In genomic region chr4:139245534-139245933, GRCm38 (mm10) we compare ENCODE assay signal across 15 mouse cellular contexts. TPM values are rescaled to one million over a fixed set of nuclear protein-coding genes. Genes with fewer than 3 reads are reported as not detected.
A peak's percentile ranks its signal among the peaks of the same experiment; 100 is the strongest.
DNase-seq lines count a peak whose midpoint lies in the region; ATAC-seq and TF ChIP-seq lines count a peak whose summit lies in the region.
"Had no signal": no experiment of that assay in that cellular context is flagged by ENCODE, and none has a peak within 500 bp of the region (broad histone marks: within the 10 kb centered on the region; RNA-seq: fewer than 3 reads in every experiment).

No protein-coding gene starts in this region.

- peak overlapping the region; percentile 28 for H3K4me3 ChIP-seq in gastrocnemius, adult 2 months
- H3K4me3 ChIP-seq in kidney, embryonic 14.5 days (ENCODE audit: low read length): no peak overlapping the region
- no peak overlapping the region for H3K4me3 ChIP-seq in embryonic facial prominence, embryonic 12.5 days
- H3K4me3 ChIP-seq in limb, embryonic 12.5 days (replicated peaks): no peak overlapping the region
- H3K4me3 ChIP-seq: myocyte had no signal

- 0 out of 2 replicates have a peak overlapping the region, but pooled peaks have one; percentile 1 for H3K9ac ChIP-seq in kidney, embryonic 14.5 days (ENCODE audit: low read depth, low read length)
- 0 out of 2 replicates have a peak overlapping the region, but pooled peaks have one; percentile 7 for H3K9ac ChIP-seq in embryonic facial prominence, embryonic 12.5 days
- no peak overlapping the region for H3K9ac ChIP-seq in limb, embryonic 12.5 days (replicated peaks)

- no peak for ATAC-seq in kidney, embryonic 14.5 days (ENCODE audit: low FRiP score, low TSS enrichment)
- ATAC-seq in embryonic facial prominence, embryonic 12.5 days (ENCODE audit: insufficient number of reproducible peaks, insufficient read depth, low FRiP score, low TSS enrichment): no peak
- no peak for ATAC-seq in limb, embryonic 12.5 days (ENCODE audit: insufficient number of reproducible peaks, insufficient read depth, low FRiP score, low TSS enrichment, low read depth)

- peaks cover 9% of the 10 kb centered on the region for H3K36me3 ChIP-seq in kidney, embryonic 14.5 days (ENCODE audit: control insufficient read depth, insufficient read depth, low read length)
- peaks cover 27% of the 10 kb centered on the region for H3K36me3 ChIP-seq in embryonic facial prominence, embryonic 12.5 days
- H3K36me3 ChIP-seq in limb, embryonic 12.5 days: peaks cover 27% of the 10 kb centered on the region

- H3K4me1 ChIP-seq in kidney, embryonic 14.5 days (ENCODE audit: control insufficient read depth, insufficient read depth, low read length): peaks cover 76% of the 10 kb centered on the region
- H3K4me1 ChIP-seq in embryonic facial prominence, embryonic 12.5 days: peaks cover 95% of the 10 kb centered on the region
- peaks cover 100% of the 10 kb centered on the region for H3K4me1 ChIP-seq in limb, embryonic 12.5 days (replicated peaks)

- no peaks in the 10 kb centered on the region for H3K27me3 ChIP-seq in kidney, embryonic 14.5 days (ENCODE audit: control insufficient read depth, insufficient read depth, low read length)
- H3K27me3 ChIP-seq in embryonic facial prominence, embryonic 12.5 days: no peaks in the 10 kb centered on the region
- H3K27me3 ChIP-seq in limb, embryonic 12.5 days: no peaks in the 10 kb centered on the region

- no peak overlapping the region for H3K4me2 ChIP-seq in kidney, embryonic 14.5 days (replicated peaks; ENCODE audit: low read depth, low read length)
- no peak overlapping the region for H3K4me2 ChIP-seq in embryonic facial prominence, embryonic 12.5 days (replicated peaks)
- H3K4me2 ChIP-seq in limb, embryonic 12.5 days: no peak overlapping the region

- no peak for TF ChIP-seq CTCF in gastrocnemius, adult 2 months (IDR thresholded peaks at IDR 0.05)

- no peaks in the 10 kb centered on the region for H3K9me3 ChIP-seq in kidney, embryonic 14.5 days (ENCODE audit: control insufficient read depth, low read length)
- H3K9me3 ChIP-seq in embryonic facial prominence, embryonic 12.5 days: no peaks in the 10 kb centered on the region
- H3K9me3 ChIP-seq in limb, embryonic 12.5 days: no peaks in the 10 kb centered on the region

- H3K27ac ChIP-seq in gastrocnemius, adult 2 months: peak overlapping the region; percentile 90
- H3K27ac ChIP-seq in kidney, embryonic 14.5 days (ENCODE audit: low read depth, low read length): no peak overlapping the region; the same call in 1 of the 2 replicates
- peak overlapping the region; percentile 78 for H3K27ac ChIP-seq in embryonic facial prominence, embryonic 12.5 days
- peak overlapping the region; percentile 92 for H3K27ac ChIP-seq in limb, embryonic 12.5 days

- intact Hi-C loops in gastrocnemius, adult 2 months (cut with DNase I): no loop called here

- peak; percentile 59 for DNase-seq in gastrocnemius, adult 2 months
- DNase-seq in gastrocnemius, adult 18-20 months (ENCODE audit: low spot score): no peak
- DNase-seq in kidney, adult 8-10 months: no peak
- DNase-seq in lung, postnatal 10 days: no peak
- no peak for DNase-seq in adrenal gland, postnatal 25 days
- DNase-seq: adrenal gland, adult 2 months; cerebellum, postnatal 36 days; heart, postnatal 14 days; kidney, adult 18-20 months; lung, postnatal 4 days; spleen, adult 18-20 months had no signal

- 73% methylated on average over 2 of the region's 2 CpGs for WGBS in kidney, embryonic 14.5 days
- 88% methylated on average over 2 of the region's 2 CpGs for WGBS in embryonic facial prominence, embryonic 12.5 days
- WGBS in limb, embryonic 12.5 days: 77% methylated on average over 2 of the region's 2 CpGs

RNA-seq across cellular contexts. Expression of gene Capzb, which starts 52.8 kb away (rescaled TPM):
- total RNA-seq in gastrocnemius, adult 2 months (2021): 100 to 1,000 TPM; 444 to 499 TPM
- total RNA-seq in gastrocnemius, adult 18-20 months (2021): 100 to 1,000 TPM; 416 to 422 TPM
- polyA plus RNA-seq in kidney, embryonic 14.5 days (2014; fragmentation: Nextera tagmentation; extraction: Ambion mirVana): 256 and 319 TPM in 2 replicates
- 415 TPM in 2 replicates for polyA plus RNA-seq in embryonic facial prominence, embryonic 12.5 days (2016; fragmentation: Nextera tagmentation; extraction: Ambion mirVana)
- polyA plus RNA-seq in limb, embryonic 12.5 days (2016; fragmentation: Nextera tagmentation; extraction: Ambion mirVana): 386 and 390 TPM in 2 replicates
- total RNA-seq in adrenal gland, postnatal 25 days (2021): 304 and 325 TPM in 2 replicates
